Mouse (Mus musculus) lung, postnatal 25 days (tissue): ENCODE results near the gene Nme1.
"Not testable (repeated sequence)": the region's sequence is repeated elsewhere in the genome, so short reads cannot be mapped to it uniquely, and the experiment has no call there.

Source experiments
- DNase-seq: peaks from one replicate; pipeline ENCODE4 v3.0.0; 2022; ENCODE audit warnings: low spot score

The Nme1 gene

GRCm38 (mm10) chr11:93965391-93965790 is 2.9 kb downstream of the Nme1 start:
- no peak for DNase-seq

GRCm38 (mm10) chr11:93963013-93963412 is 5.3 kb downstream of the Nme1 start:
- peak; percentile 44 for DNase-seq

- no peak for DNase-seq
Observed at GRCm38 (mm10) chr11:93961482-93961881, 6.8 kb downstream of the Nme1 start.

GRCm38 (mm10) chr11:93957746-93958145 is 10.6 kb downstream of the Nme1 start:
- no peak for DNase-seq

GRCm38 (mm10) chr11:93957031-93957555 is 11.2 kb downstream of the Nme1 start:
- DNase-seq = no peak

- no peak for DNase-seq
Observed at GRCm38 (mm10) chr11:93956159-93956558, 12.2 kb downstream of the Nme1 start, which contains the start of gene Nme2. TSS of gene Nme2 (minus strand) at chr11:93956259.

- peak; percentile 96 for DNase-seq
Observed at GRCm38 (mm10) chr11:93955256-93956150, 12.8 kb downstream of the Nme1 start.

- DNase-seq = no peak
Observed at GRCm38 (mm10) chr11:93954738-93955255, 13.5 kb downstream of the Nme1 start.

- DNase-seq = no peak
Observed at GRCm38 (mm10) chr11:93952376-93952775, 15.9 kb downstream of the Nme1 start.

- DNase-seq = no peak
Observed at GRCm38 (mm10) chr11:93950045-93950444, 18.3 kb downstream of the Nme1 start.

GRCm38 (mm10) chr11:93948887-93949567 is 19.3 kb downstream of the Nme1 start:
- DNase-seq = no peak

GRCm38 (mm10) chr11:93944986-93945385 is 23.3 kb downstream of the Nme1 start:
- no peak for DNase-seq

- no peak for DNase-seq
Observed at GRCm38 (mm10) chr11:93940906-93941305, 27.4 kb downstream of the Nme1 start.

- no peak for DNase-seq
Observed at GRCm38 (mm10) chr11:93929106-93929505, 39.2 kb downstream of the Nme1 start.

GRCm38 (mm10) chr11:93915019-93915418 is 53.3 kb downstream of the Nme1 start:
- not testable (repeated sequence) for DNase-seq

- no peak for DNase-seq
Observed at GRCm38 (mm10) chr11:93911603-93912002, 56.7 kb downstream of the Nme1 start.

GRCm38 (mm10) chr11:93908829-93909228 is 59.5 kb downstream of the Nme1 start:
- no peak for DNase-seq

- no peak for DNase-seq
Observed at GRCm38 (mm10) chr11:93907839-93908238, 60.5 kb downstream of the Nme1 start.
